Mouse (Mus musculus) CD4-positive, CD25-positive, alpha-beta regulatory T cell, adult 9 weeks (primary cell): ENCODE measurements around the gene Vmn2r45. TPM values are rescaled to one million over a fixed set of nuclear protein-coding genes. Genes with fewer than 3 reads are reported as not detected.

Experiments
- polyA plus RNA-seq: library from polyadenylated mRNA; unstranded; fragments of 100-300 nt; shearing (Covaris generic); gene quantifications from one replicate; pipeline ENCODE4 v1.2.1, GENCODE M21; 2017

Vmn2r45 gene
- polyA plus RNA-seq = not detected

DNA sequence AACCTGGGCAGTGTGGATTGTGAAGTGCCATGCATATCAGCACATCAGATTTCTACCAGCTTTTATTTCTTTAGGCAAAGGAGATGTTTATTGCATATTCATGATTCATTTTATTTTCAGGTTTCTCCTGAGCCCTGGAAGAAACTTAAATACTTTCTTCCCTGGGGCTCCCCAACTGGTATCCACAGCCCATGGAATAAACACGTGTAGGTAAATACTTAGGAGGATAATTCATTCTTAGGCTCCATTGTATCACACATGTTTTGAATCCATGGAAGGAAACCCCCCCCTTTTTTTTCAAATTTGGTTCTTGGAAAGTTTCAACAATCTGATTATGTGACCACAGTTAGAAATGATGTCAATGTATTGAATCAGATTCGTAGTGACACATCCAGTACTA is at the start of gene Vmn2r45:
TSS of gene Vmn2r45 (minus strand) at position 101 of the 400 bp plus-strand sequence.

Other genes with a start within 250 kb of the Vmn2r45 start
- not detected for gene Vmn2r43, start 228.5 kb downstream of the Vmn2r45 start, polyA plus RNA-seq
- gene Vmn2r44, start 105.7 kb downstream of the Vmn2r45 start, polyA plus RNA-seq = not detected